Mouse (Mus musculus) CH12.LX (cell line): ENCODE results near the gene Hpcal1. TPM values are rescaled to one million over a fixed set of nuclear protein-coding genes. Genes with fewer than 3 reads are reported as not detected.

Experiments used
- DNase-seq: peaks from one replicate; pipeline ENCODE4 v3.0.0-alpha.2; 2013; ENCODE audit errors: extremely low read depth
- H3K27ac ChIP-seq: 2 replicates; pipeline ENCODE4 v1.5.1; 2012; ENCODE audit warnings: low read depth, mild to moderate bottlenecking, control low read depth, moderate library complexity; ENCODE audit not compliant: insufficient read depth
- H3K27me3 ChIP-seq: replicated peaks from 2 replicates; pipeline ENCODE3; 2012; ENCODE audit warnings: inconsistent platforms
- H3K36me3 ChIP-seq, 2 experiments: replicated peaks in 1 of 2; 2 replicates each; pipeline versions ENCODE3 to v1.6.1; 2012; ENCODE audit warnings: inconsistent platforms in 1 of 2, low read length in 1 of 2, mild to moderate bottlenecking in 1 of 2, mixed read lengths in 1 of 2, moderate library complexity in 1 of 2; ENCODE audit not compliant: control insufficient read depth in 1 of 2, insufficient read depth in 1 of 2
- H3K4me1 ChIP-seq, 2 experiments: 2 replicates each; pipeline ENCODE4 v1.6.1; 2012; ENCODE audit warnings: inconsistent platforms in 1 of 2, moderate library complexity in 1 of 2; ENCODE audit not compliant: insufficient read depth in 2 of 2, control insufficient read depth in 1 of 2
- H3K4me2 ChIP-seq: 2 replicates; pipeline ENCODE4 v1.6.1; 2012; ENCODE audit warnings: low read depth, mild to moderate bottlenecking, control low read depth; ENCODE audit not compliant: poor library complexity, insufficient read depth, severe bottlenecking
- H3K4me3 ChIP-seq, 3 experiments: fragments of 150-350 bp in 1 of 3; sonication (generic) in 1 of 3; replicated peaks in 1 of 3; 2 replicates each; pipeline versions ENCODE3 to v1.5.1; 2011 to 2012; ENCODE audit warnings: low read depth in 2 of 3, low read length in 2 of 3, mild to moderate bottlenecking in 2 of 3, moderate library complexity in 2 of 3, control low read depth in 1 of 3, improper control_type of control experiment in 1 of 3, inconsistent platforms in 1 of 3, mixed read lengths in 1 of 3; ENCODE audit not compliant: poor library complexity in 1 of 3
- H3K79me2 ChIP-seq: replicated peaks from 2 replicates; pipeline ENCODE4 v1.6.1; 2012; ENCODE audit warnings: mild to moderate bottlenecking, moderate library complexity; ENCODE audit not compliant: control insufficient read depth, poor library complexity, insufficient read depth, severe bottlenecking; ENCODE audit errors: extremely low read depth
- H3K9ac ChIP-seq: 2 replicates; pipeline ENCODE4 v1.6.1; 2012; ENCODE audit warnings: low read depth, mild to moderate bottlenecking, control low read depth, moderate library complexity; ENCODE audit not compliant: insufficient read depth
- H3K9me3 ChIP-seq: replicated peaks from 2 replicates; pipeline ENCODE3; 2012; ENCODE audit warnings: low read length, inconsistent platforms, mixed read lengths
- BHLHE40 ChIP-seq: IDR thresholded peaks from 2 replicates; pipeline ENCODE4 v1.6.1; 2011; ENCODE audit warnings: mild to moderate bottlenecking, low read depth, low read length, improper control_type of control experiment
- CHD2 ChIP-seq: IDR thresholded peaks from 2 replicates; pipeline ENCODE4 v1.6.1; 2011; ENCODE audit warnings: low read length, improper control_type of control experiment
- ELF1 ChIP-seq: IDR thresholded peaks from 2 replicates; pipeline ENCODE4 v1.6.1; 2014; ENCODE audit warnings: low read depth, mild to moderate bottlenecking, inconsistent platforms, low read length, improper control_type of control experiment
- ETS1 ChIP-seq: conservative IDR thresholded peaks from 2 replicates; pipeline ENCODE4 v1.6.1; 2012; ENCODE audit warnings: low read depth, mild to moderate bottlenecking, inconsistent platforms, low read length, improper control_type of control experiment, moderate library complexity
- JUN ChIP-seq: IDR thresholded peaks from 2 replicates; pipeline ENCODE4 v1.6.1; 2011; ENCODE audit warnings: low read depth, mild to moderate bottlenecking, low read length, improper control_type of control experiment, moderate library complexity; ENCODE audit not compliant: insufficient read depth
- MEF2A ChIP-seq: IDR thresholded peaks from 2 replicates; pipeline ENCODE4 v1.6.1; 2014; ENCODE audit warnings: low read depth, mild to moderate bottlenecking, inconsistent platforms, low read length, improper control_type of control experiment, borderline replicate concordance
- NRF1 ChIP-seq: IDR thresholded peaks from 2 replicates; pipeline ENCODE4 v1.6.1; 2014; ENCODE audit warnings: low read depth, mild to moderate bottlenecking, inconsistent platforms, low read length, improper control_type of control experiment, moderate library complexity
- PAX5 ChIP-seq: IDR thresholded peaks from 2 replicates; pipeline ENCODE4 v1.6.1; 2012; ENCODE audit warnings: low read length, inconsistent platforms, mixed read lengths
- RAD21 ChIP-seq: IDR thresholded peaks from 2 replicates; pipeline ENCODE4 v1.6.1; 2011; ENCODE audit warnings: low read depth, mild to moderate bottlenecking, low read length, improper control_type of control experiment, moderate library complexity
- SMC3 ChIP-seq: IDR thresholded peaks from 2 replicates; pipeline ENCODE4 v1.6.1; 2011; ENCODE audit warnings: low read depth, low read length, improper control_type of control experiment
- TBP ChIP-seq: conservative IDR thresholded peaks from 2 replicates; pipeline ENCODE4 v1.6.1; 2011; ENCODE audit warnings: low read depth, low read length, improper control_type of control experiment
- USF2 ChIP-seq: conservative IDR thresholded peaks from 2 replicates; pipeline ENCODE4 v1.6.1; 2011; ENCODE audit warnings: low read depth, low read length, improper control_type of control experiment
- ZC3H11A ChIP-seq: IDR thresholded peaks from 2 replicates; pipeline ENCODE4 v1.6.1; 2012; ENCODE audit warnings: low read depth, mild to moderate bottlenecking, inconsistent platforms, low read length, improper control_type of control experiment
- ZKSCAN1 ChIP-seq: IDR thresholded peaks from 2 replicates; pipeline ENCODE4 v1.6.1; 2012; ENCODE audit warnings: low read depth, inconsistent platforms, low read length, improper control_type of control experiment, borderline replicate concordance
- dilution Hi-C: fragments of 300-500 bp; cut with MboI; formaldehyde crosslinking; loops from 2 replicates; pipeline ENCODE4 v1.14.3; 2020; ENCODE audit warnings: low sequenced_read_pairs; ENCODE audit not compliant: extremely low pct_unique_long_range_greater_than_20kb, extremely low pct_ligation_motif_present
- in situ Hi-C: fragments of 300-500 bp; cut with MboI; formaldehyde crosslinking; loops from 3 replicates; pipeline ENCODE4 v1.14.3; 2019; ENCODE audit warnings: low sequenced_read_pairs, low pct_ligation_motif_present, low pct_unique_long_range_greater_than_20kb, mixed read lengths
- polyA plus RNA-seq: library from polyadenylated mRNA; unstranded; fragments of >175 nt; gene quantifications from 2 replicates; pipeline ENCODE4 v1.2.1, GENCODE M21; 2012; ENCODE audit warnings: low read depth; ENCODE audit not compliant: insufficient read length
- total RNA-seq, 2 experiments: library from RNA; depleted of rRNA; stranded (reverse); fragments of 300-350 nt in 1 of 2; fragments of >200 nt in 1 of 2; gene quantifications; 2 replicates each; pipeline ENCODE4 v1.2.3; 2012 to 2014

Gene Hpcal1
- total and polyA plus RNA-seq, 3 experiments = 4.9 to 5.5 (median 4.9) TPM

DNA sequence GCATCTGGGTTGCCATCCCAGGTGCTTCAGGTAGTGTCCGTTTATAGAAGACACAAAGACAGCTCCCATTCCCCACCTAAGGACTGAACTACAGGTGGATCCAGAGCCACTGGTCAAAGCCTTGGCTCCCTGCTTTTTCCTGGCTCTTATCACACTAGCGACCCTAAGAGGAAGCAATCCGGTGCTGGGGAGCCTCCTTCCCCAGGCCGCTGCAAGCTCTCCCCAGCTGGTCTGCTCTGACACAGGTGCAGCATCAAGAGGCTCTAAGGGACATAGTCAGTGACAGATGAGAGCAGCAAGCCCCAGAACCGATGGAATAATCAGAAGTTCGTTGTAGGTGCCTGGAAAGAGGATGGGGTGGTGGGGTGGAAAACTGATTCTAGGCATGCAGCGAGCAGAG, 54.8 kb downstream of the Hpcal1 start:
- no peaks in the 10 kb centered on the region for H3K27me3 ChIP-seq
- no peaks in the 10 kb centered on the region for H3K9me3 ChIP-seq
- DNase-seq = no peak
- H3K4me2 ChIP-seq = no peak overlapping the region
- peaks cover 3 to 29% of the 10 kb centered on the region in 2 experiments; a peak in 3 of 4 replicates for H3K4me1 ChIP-seq
- dilution Hi-C loops = no loop called here
- H3K9ac ChIP-seq = no peak overlapping the region
- no peaks in the 10 kb centered on the region for H3K79me2 ChIP-seq
- H3K4me3 ChIP-seq = no peak overlapping the region
- H3K27ac ChIP-seq = no peak overlapping the region
- TF ChIP-seq SMC3 = no peak
- in situ Hi-C loops = no loop called here
- H3K36me3 ChIP-seq = no peaks in the 10 kb centered on the region

DNA sequence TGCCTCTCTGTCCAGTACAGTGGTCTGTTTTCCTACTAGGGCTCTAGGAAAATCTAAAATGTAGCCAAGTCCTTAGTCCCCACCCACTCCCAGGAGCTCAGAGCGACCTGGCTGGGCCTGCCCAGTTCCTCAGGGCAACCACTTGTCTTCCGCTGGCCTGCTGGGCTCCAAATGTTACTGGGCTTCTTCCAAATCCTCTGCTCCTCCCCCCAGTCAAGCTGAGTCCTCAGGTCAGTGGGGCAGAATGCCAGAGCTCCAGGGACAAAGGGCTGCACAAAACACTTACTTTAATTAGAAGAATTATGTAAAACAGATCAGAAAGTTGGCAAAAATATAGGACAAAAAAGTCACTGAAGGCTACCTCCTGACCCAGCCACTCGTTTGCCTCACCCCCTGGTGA, 56.1 kb downstream of the Hpcal1 start:
- no peak for TF ChIP-seq CHD2
- no peak for TF ChIP-seq ZC3H11A
- TF ChIP-seq MEF2A = no peak
- no peak for TF ChIP-seq JUN
- no peak for TF ChIP-seq ZKSCAN1
- TF ChIP-seq ELF1 = no peak
- TF ChIP-seq USF2 = no peak
- TF ChIP-seq PAX5 = no peak
- no peak for TF ChIP-seq ETS1
- no peak for TF ChIP-seq RAD21
- no peak for TF ChIP-seq BHLHE40
- TF ChIP-seq NRF1 = no peak
- TF ChIP-seq TBP = no peak
- dilution Hi-C loops = no loop called here
- peaks cover 6 to 37% of the 10 kb centered on the region in 2 experiments; a peak in 3 of 4 replicates for H3K4me1 ChIP-seq
- H3K4me3 ChIP-seq = no peak overlapping the region
- H3K79me2 ChIP-seq = no peaks in the 10 kb centered on the region
- no peak overlapping the region for H3K4me2 ChIP-seq
- no peak overlapping the region for H3K27ac ChIP-seq
- no peak overlapping the region for H3K9ac ChIP-seq
- in situ Hi-C loops = no loop called here
- no peak for DNase-seq
- H3K36me3 ChIP-seq = no peaks in the 10 kb centered on the region
- H3K27me3 ChIP-seq = no peaks in the 10 kb centered on the region
- no peaks in the 10 kb centered on the region for H3K9me3 ChIP-seq
